In the genomic region with DNA sequence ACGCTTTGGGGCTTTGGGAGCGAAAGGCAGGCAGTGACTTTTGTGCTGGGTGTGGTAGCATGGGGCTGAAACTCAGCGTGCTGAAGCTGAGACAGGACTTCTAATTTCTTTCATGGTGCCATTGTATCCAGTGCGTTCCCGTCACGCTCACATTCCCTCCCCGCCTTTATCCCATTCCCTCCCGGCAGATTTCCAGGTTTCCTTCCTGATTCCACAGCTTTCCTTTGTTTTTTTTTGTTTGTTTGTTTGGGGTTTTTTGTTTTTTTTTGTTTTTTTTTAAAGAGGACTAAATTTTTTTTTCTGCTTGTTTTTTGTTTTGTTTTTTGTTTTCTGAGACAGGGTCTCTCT, we compare ENCODE assay signal across 10 mouse cellular contexts. TPM values are rescaled to one million over a fixed set of nuclear protein-coding genes. Genes with fewer than 3 reads are reported as not detected.
DNase-seq lines count a peak whose midpoint lies in the region; ATAC-seq and TF ChIP-seq lines count a peak whose summit lies in the region.
"Had no signal": no experiment of that assay in that cellular context is flagged by ENCODE, and none has a peak within 500 bp of the region (broad histone marks: within the 10 kb centered on the region; RNA-seq: fewer than 3 reads in every experiment).

No protein-coding gene starts in this region.

- TF ChIP-seq POLR2A in spleen, adult 2 months (IDR thresholded peaks at IDR 0.05; ENCODE audit: low read depth, low read length), result no peak

- DNase-seq in heart, embryonic 10.5 days (ENCODE audit: low spot score), result no peak
- DNase-seq in heart, postnatal 10 days, result no peak
- no peak for DNase-seq in spleen, adult 2 months (ENCODE audit: low read depth in 1 of 2, low spot score in 2 of 2)
- no peak for DNase-seq in spleen, adult 18-20 months
- no peak for DNase-seq in liver, embryonic 11.5 days (ENCODE audit: low spot score)
- no peak for DNase-seq in left cerebral cortex, postnatal 10 days (ENCODE audit: extremely low spot score in 1 of 2, low spot score in 2 of 2)
- no peak for DNase-seq in urinary bladder, postnatal 10 days (ENCODE audit: low spot score)
- no peak for DNase-seq in left cerebral cortex, postnatal 14 days (ENCODE audit: low spot score in 2 of 2)
- DNase-seq: embryo, embryonic 11 days had no signal

- intact Hi-C loops in heart, postnatal 10 days (cut with DNase I), result no loop called here
- intact Hi-C loops in left cerebral cortex, postnatal 10 days (cut with DNase I), result no loop called here
- intact Hi-C loops in left cerebral cortex, postnatal 14 days (cut with DNase I), result no loop called here

- H3K4me2 ChIP-seq in liver, embryonic 11.5 days, result peak overlapping the region; percentile 56

- H3K36me3 ChIP-seq in heart, embryonic 10.5 days, result peaks cover 8% of the 10 kb centered on the region; the same call in 1 of the 2 replicates
- no peaks in the 10 kb centered on the region for H3K36me3 ChIP-seq in spleen, adult 2 months (ENCODE audit: control insufficient read depth, insufficient read depth, low read length)
- no peaks in the 10 kb centered on the region for H3K36me3 ChIP-seq in liver, embryonic 11.5 days (ENCODE audit: control insufficient read depth, insufficient read depth, low read length)

- peak overlapping the region; percentile 80 for H3K27ac ChIP-seq in heart, embryonic 10.5 days
- H3K27ac ChIP-seq in spleen, adult 2 months (ENCODE audit: insufficient read depth, low read length), result peak overlapping the region; percentile 38; the same call in 1 of the 2 replicates
- peak overlapping the region; percentile 26 for H3K27ac ChIP-seq in liver, embryonic 11.5 days (ENCODE audit: low read depth, low read length)

- TF ChIP-seq CTCF in spleen, adult 2 months (IDR thresholded peaks at IDR 0.05; ENCODE audit: extremely low read depth, insufficient read depth, insufficient read length, insufficient replicate concordance), result no peak

- peaks cover 53% of the 10 kb centered on the region for H3K4me1 ChIP-seq in heart, embryonic 10.5 days
- peaks cover 13% of the 10 kb centered on the region for H3K4me1 ChIP-seq in spleen, adult 2 months (ENCODE audit: control insufficient read depth, insufficient read depth, insufficient read length)
- H3K4me1 ChIP-seq in liver, embryonic 11.5 days (replicated peaks; ENCODE audit: control insufficient read depth, insufficient read depth, low read length), result peaks cover 28% of the 10 kb centered on the region

- H3K27me3 ChIP-seq in heart, embryonic 10.5 days (ENCODE audit: insufficient read depth, poor library complexity, severe bottlenecking), result no peaks in the 10 kb centered on the region
- peaks cover 6% of the 10 kb centered on the region; the same call in 1 of the 2 replicates for H3K27me3 ChIP-seq in spleen, adult 2 months (ENCODE audit: control insufficient read depth, insufficient read depth, low read length)
- H3K27me3 ChIP-seq in liver, embryonic 11.5 days (replicated peaks; ENCODE audit: control insufficient read depth, insufficient read depth, low read length), result peaks cover 4% of the 10 kb centered on the region

- no peak for ATAC-seq in liver, embryonic 11.5 days (replicated peaks; ENCODE audit: low FRiP score)
- ATAC-seq: midbrain, embryonic 16.5 days had no signal

- 0 out of 2 replicates have a peak overlapping the region, but pooled peaks have one; percentile 26 for H3K9ac ChIP-seq in liver, embryonic 11.5 days (ENCODE audit: low read depth, low read length)

- peak overlapping the region; percentile 31; the same call in 1 of the 2 replicates for H3K4me3 ChIP-seq in heart, embryonic 10.5 days
- H3K4me3 ChIP-seq in spleen, adult 2 months (ENCODE audit: extremely low read depth, insufficient read depth, insufficient read length), result no peak overlapping the region
- H3K4me3 ChIP-seq in liver, embryonic 11.5 days (ENCODE audit: low read depth, low read length), result no peak overlapping the region

- 45% methylated on average over 8 of the region's 8 CpGs for WGBS in heart, embryonic 10.5 days
- WGBS in spleen, adult 2 months, result 28% methylated on average over 8 of the region's 8 CpGs
- 36% methylated on average over 8 of the region's 8 CpGs for WGBS in liver, embryonic 11.5 days

- peaks cover 6% of the 10 kb centered on the region for H3K9me3 ChIP-seq in heart, embryonic 10.5 days
- H3K9me3 ChIP-seq in liver, embryonic 11.5 days (ENCODE audit: control insufficient read depth, low read length), result peaks cover 4% of the 10 kb centered on the region; the same call in 1 of the 2 replicates

RNA-seq across cellular contexts. Expression of a gene that starts 5.1 kb away (rescaled TPM):
- polyA plus RNA-seq in heart, embryonic 10.5 days (2016; fragmentation: Nextera tagmentation; extraction: Ambion mirVana), result 76.9 and 78.6 TPM in 2 replicates
- total RNA-seq in heart, postnatal 10 days (2021), result 10 to 100 TPM; 59.4 to 65.1 TPM
- polyA plus RNA-seq in spleen, adult 2 months (2012; rRNA removed), result 8.8 and 9.6 TPM in 2 replicates
- 42.0 and 47.8 TPM in 2 replicates for polyA plus RNA-seq in liver, embryonic 11.5 days (2014; fragmentation: Nextera tagmentation; extraction: Ambion mirVana)
- 1 to 10 TPM; 6.3 to 9.0 TPM for total RNA-seq in left cerebral cortex, postnatal 10 days (2021)
- 1 to 10 TPM; 7.4 to 8.3 TPM for total RNA-seq in left cerebral cortex, postnatal 14 days (2021)

RNA-seq across cellular contexts. Expression of a gene that starts 23.7 kb away (rescaled TPM):
- polyA plus RNA-seq in heart, embryonic 10.5 days (2016; fragmentation: Nextera tagmentation; extraction: Ambion mirVana), result 2.6 and 4.0 TPM in 2 replicates
- 1 to 10 TPM; 1.6 TPM for total RNA-seq in heart, postnatal 10 days (2021)
- 3.1 and 4.1 TPM in 2 replicates for polyA plus RNA-seq in spleen, adult 2 months (2012; rRNA removed)
- 1.6 and 1.7 TPM in 2 replicates for polyA plus RNA-seq in liver, embryonic 11.5 days (2014; fragmentation: Nextera tagmentation; extraction: Ambion mirVana)
- total RNA-seq in left cerebral cortex, postnatal 10 days (2021), result 1 to 10 TPM; 1.5 to 2.6 TPM
- total RNA-seq in left cerebral cortex, postnatal 14 days (2021), result 1 to 10 TPM; 1.7 to 3.2 TPM

RNA-seq across cellular contexts. Expression of a gene that starts 31.3 kb away (rescaled TPM):
- 65.2 and 70.9 TPM in 2 replicates for polyA plus RNA-seq in heart, embryonic 10.5 days (2016; fragmentation: Nextera tagmentation; extraction: Ambion mirVana)
- 10 to 100 TPM; 50.4 to 51.3 TPM for total RNA-seq in heart, postnatal 10 days (2021)
- 130 and 132 TPM in 2 replicates for polyA plus RNA-seq in spleen, adult 2 months (2012; rRNA removed)
- polyA plus RNA-seq in liver, embryonic 11.5 days (2014; fragmentation: Nextera tagmentation; extraction: Ambion mirVana), result 51.0 and 53.2 TPM in 2 replicates
- 100 to 1,000 TPM; 110 to 119 TPM for total RNA-seq in left cerebral cortex, postnatal 10 days (2021)
- total RNA-seq in left cerebral cortex, postnatal 14 days (2021), result 100 to 1,000 TPM; 105 to 107 TPM

RNA-seq across cellular contexts. Expression of a gene that starts 53.6 kb away (rescaled TPM):
- 0.41 and 0.95 TPM in 2 replicates for polyA plus RNA-seq in heart, embryonic 10.5 days (2016; fragmentation: Nextera tagmentation; extraction: Ambion mirVana)
- total RNA-seq in heart, postnatal 10 days (2021), result 1 to 10 TPM; 2.1 to 2.5 TPM
- 79.5 and 88.3 TPM in 2 replicates for polyA plus RNA-seq in spleen, adult 2 months (2012; rRNA removed)
- 3.5 and 3.8 TPM in 2 replicates for polyA plus RNA-seq in liver, embryonic 11.5 days (2014; fragmentation: Nextera tagmentation; extraction: Ambion mirVana)
- 1 to 10 TPM; 2.0 to 2.1 TPM for total RNA-seq in left cerebral cortex, postnatal 10 days (2021)
- 1 to 10 TPM; 1.8 to 1.9 TPM for total RNA-seq in left cerebral cortex, postnatal 14 days (2021)

Comparison
In these comparisons a context has a peak if more than half of its experiments do, and no peak if none do; other contexts are left out.
1. H3K27ac ChIP-seq: peak in every context shown above with its lines; median percentile 80 in heart, embryonic 10.5 days; 38 in spleen, adult 2 months; 26 in liver, embryonic 11.5 days.
2. RNA of a gene that starts 5.1 kb away (total RNA-seq): 59.4 to 65.1 TPM in heart, postnatal 10 days; 6.3 to 9.0 TPM in left cerebral cortex, postnatal 10 days and 7.4 to 8.3 TPM in left cerebral cortex, postnatal 14 days; every median in the first group is over 4 times any median in the second.